Mouse (Mus musculus): ENCODE measurements around the gene Aars2.

DNA sequence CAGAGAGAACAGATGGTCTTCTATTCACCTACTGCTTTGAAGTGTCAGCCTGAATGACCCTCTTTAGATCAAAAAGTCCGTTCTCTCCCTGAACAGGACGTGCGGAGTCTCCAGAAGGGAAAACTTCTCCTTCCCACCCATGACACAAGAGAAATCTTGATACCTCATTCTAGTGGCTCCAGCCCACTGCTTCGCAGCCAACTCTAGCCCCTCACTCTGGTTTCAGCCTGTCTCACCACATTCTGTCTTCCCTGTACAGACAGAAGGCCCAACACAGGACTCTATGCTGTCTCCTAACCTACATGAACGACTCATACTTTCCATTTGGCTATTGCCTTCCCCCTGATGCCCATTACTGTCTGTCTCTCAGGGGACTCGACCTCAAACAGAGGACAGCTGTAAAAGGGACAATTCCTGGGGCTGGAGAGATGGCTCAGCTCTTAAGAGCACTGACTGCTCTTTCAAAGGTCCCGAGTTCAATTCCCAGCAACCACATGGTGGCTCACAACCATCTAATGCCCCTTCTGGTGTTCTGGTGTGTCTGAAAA is 44.7 kb downstream of the Aars2 start:
- no peak for TF ChIP-seq CTCF (IDR thresholded peaks at IDR 0.05)
- no peak for TF ChIP-seq EP300 (IDR thresholded peaks at IDR 0.05)
